Mouse (Mus musculus): ENCODE data around the gene Sigmar1.
"Not testable (repeated sequence)": the region's sequence is repeated elsewhere in the genome, so short reads cannot be mapped to it uniquely, and the experiment has no call there.

Sigmar1 gene

DNA sequence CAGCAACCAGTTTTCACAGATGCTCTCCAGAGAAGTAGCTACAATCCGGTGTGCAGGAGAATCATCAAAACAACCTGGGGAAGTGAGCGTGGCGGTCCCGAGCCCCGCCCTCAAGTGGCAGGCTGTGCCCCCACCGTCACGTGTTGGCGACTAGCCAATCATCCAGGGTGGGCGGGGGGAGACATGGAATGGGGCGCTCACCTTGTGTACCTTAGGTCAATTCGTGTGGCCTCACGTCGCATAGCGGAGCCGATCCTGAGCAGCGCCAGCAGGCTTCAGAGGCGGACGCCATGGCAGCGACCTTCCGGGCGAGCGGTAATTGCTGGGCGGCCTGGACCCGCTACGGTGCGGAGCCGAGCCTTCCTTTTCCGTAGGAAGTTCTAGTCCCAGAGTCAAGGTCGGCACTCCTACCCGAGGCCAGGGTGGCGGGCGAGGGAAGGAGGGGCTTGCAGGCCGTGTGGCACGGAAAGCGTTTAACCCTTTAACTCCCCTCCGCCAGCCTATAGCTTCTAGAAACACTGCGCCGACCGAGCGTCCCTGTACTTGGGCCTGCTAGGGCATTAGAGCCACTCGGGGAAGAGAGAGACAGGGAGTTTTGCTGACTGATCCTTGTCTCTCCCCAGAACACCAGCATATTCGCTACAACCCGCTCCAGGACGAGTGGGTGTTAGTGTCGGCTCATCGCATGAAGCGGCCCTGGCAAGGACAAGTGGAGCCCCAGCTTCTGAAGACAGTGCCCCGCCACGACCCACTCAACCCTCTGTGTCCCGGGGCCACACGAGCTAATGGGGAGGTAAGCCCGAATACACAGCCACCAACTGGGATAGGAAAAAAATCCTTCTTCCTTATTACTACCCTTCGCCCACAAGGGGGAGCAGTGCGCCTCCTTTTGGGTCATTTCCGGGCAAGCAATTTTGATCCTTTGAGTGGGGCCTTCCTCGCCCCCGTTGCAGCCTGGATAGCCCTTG lies at the start of gene Sigmar1:
TSS of gene Sigmar1 (minus strand) at position 820 of the 968 bp plus-strand sequence.
- DNase-seq, result peak; percentile 85

DNA sequence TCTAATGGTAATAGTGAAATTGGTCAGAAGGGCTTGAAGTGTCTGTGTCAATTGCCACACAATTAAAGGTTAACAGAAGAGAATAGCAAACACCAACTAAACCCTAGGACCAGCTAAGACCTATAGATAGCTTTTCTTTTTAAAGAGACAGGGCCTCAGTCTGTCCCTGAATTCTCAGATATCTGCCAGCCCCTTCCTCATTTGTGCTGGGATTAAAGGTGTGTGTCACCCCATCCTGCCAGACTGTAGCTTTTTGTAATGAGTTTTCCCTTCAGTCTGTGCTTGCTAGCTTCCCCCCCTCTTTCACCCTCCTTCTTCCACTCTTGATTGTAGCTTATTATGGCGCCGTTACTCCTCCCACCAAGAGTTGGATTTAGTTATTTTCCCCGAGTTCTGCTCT lies 27.2 kb upstream of the Sigmar1 start:
- not testable (repeated sequence) for DNase-seq

DNA sequence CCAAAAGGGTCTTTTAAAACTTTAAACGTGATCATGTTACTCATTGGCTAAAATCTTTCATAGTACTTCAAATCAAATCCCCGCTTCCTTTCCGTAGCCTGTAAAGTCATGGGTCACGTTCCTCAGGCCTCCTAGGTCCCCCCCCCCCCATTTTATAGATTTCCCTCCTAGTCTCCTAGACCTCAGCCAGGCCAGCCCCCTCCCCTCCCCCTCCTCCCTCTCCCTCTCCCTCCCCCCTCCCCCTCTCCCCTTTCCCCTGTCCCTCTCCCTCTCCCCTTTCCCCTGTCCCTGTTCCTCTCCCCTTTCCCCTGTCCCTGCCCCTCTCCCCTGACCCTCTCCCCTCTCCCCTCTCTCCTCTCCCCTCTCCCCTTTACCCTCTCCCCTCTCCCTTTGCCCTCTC lies 26.8 kb upstream of the Sigmar1 start:
- not testable (repeated sequence) for DNase-seq

DNA sequence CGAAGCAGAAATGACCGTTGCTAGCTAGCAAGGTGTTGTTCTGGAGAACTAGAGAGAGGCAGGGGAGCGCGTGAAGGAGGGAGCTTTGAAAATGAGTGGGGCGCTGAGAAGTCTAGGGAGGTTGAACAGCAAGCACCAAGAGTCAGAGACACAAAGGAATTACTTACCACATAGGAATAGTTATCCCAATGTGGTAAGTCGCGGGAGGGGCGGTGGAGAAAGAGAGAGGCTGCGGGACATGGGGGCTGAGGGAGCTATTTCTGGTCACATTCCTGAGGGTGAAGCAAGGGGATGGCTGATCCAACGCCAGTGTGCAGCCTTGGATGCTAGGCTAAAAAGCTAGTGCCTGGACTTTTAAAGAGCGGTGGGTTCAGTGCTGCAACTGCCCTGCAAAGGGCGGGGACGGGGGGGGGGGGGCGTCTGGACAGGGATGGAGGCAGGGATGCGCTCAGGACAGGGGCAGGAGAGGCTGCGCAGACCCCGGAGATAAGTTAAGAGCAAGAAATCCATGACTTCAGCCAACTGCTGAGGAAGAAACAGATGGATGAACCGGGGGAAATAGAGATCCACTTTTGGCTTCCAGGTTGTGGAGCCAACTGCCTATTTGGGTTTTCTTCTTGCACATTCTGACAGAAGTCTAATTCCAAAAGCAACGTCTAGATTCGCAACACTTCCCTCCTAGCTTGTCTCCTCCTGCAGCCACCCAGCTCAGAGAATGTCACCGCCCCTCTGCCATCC lies 26.0 kb upstream of the Sigmar1 start:
- not testable (repeated sequence) for DNase-seq

DNA sequence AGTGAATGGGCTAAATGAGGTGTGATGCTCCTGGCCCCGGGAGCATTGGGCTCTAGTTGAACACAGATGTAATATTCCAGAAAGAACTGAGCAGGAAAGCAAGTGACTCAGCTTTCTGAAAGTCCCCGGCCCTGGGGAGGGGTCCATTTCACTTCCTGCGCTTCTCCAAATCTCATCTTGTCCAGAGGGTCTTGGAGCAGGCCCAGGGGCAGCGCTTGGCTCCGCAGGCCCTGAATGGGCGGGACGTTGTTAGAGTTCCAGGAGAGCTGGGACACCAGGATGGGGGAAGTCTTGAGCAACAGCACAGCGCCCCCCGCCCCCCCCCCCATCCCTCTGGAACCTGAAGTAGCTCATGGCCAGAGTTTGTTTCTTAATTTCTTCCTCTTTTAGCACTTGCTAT lies 25.3 kb upstream of the Sigmar1 start:
- DNase-seq, result not testable (repeated sequence)

DNA sequence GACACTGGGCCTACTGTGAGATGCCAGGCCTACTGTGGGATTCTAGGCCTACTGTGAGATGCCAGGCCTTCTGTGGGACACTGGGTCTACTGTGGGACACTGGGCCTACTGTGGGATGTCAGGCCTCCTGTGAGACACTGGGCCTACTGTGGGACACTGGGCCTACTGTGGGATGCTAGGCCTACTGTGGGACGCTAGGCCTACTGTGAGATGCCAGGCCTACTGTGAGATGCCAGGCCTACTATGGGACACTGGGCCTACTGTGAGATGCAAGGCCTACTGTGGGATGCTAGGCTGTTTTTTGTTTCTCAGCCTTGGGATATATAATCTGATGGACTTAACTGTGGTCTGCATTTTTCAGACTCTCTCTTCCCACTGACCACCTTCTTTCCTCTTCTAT lies 19.9 kb upstream of the Sigmar1 start:
- DNase-seq, result not testable (repeated sequence)

DNA sequence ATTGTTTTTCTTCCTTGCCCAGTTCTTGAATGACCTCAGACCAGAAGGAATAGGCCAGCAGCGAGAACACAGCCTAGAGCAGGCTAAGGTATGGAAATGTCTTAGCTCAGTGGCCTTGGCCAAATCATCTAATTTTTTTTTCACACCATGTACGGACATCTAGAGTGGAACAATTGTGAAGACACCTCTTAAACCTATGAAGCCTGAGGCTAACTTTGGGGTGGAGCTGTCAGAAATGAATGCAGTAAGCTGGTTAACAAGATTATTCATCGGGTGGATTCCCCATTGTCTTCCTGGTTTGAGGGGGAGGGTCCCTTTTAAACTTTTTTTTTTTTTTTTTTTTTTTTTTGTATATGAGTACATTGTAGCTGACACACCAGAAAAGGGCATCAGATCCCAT lies 18.5 kb upstream of the Sigmar1 start:
- DNase-seq, result not testable (repeated sequence)

DNA sequence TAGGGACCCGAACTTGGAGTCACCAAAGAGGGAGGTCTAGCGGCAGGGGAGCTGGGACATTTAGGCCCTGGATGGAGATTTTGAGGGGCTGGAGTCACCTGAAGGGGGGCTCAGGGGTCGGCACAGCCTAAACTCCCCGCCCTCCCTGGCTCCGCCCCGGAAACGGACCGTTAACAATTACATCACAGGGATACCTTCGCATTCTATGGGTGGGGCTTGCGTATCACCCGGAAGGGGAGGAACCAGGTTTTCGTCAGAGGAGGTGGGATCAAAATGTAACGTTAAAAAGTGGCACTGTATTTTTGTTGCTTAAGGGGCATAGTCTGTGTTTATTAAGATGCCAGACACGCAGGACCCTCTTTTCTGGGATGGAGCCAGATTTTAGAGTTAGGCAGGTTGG lies 18.0 kb upstream of the Sigmar1 start, which contains the start of gene Ccl27a:
TSS of gene Ccl27a (minus strand) at position 246 of the 400 bp plus-strand sequence.
- DNase-seq, result peak; percentile 68

GRCm38 (mm10) chr4:41773502-41773901 lies 17.5 kb upstream of the Sigmar1 start:
- peak; percentile 48 for DNase-seq

- not testable (repeated sequence) for DNase-seq
These were observed 17.0 kb upstream of the Sigmar1 start for GRCm38 (mm10) chr4:41772946-41773345.

DNA sequence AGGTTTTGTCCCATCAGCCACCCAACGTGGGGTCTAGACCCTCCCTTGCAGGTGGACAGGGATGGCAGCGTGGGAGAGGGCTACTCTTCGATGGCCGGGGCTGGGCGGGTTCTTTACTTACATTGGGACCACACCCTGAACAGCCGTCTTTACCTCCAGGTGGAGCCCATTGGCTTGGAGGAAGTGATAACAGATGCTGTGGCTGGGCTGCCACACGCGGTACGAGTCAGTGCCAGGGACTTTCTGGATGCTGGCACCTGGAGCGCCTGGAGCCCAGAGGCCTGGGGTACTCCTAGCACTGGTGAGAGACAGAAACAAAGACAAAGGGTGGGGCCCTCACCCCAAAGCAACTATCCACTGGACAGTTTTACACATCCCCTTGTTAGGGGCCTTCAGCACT lies 11.3 kb upstream of the Sigmar1 start:
- DNase-seq, result not testable (repeated sequence)

DNA sequence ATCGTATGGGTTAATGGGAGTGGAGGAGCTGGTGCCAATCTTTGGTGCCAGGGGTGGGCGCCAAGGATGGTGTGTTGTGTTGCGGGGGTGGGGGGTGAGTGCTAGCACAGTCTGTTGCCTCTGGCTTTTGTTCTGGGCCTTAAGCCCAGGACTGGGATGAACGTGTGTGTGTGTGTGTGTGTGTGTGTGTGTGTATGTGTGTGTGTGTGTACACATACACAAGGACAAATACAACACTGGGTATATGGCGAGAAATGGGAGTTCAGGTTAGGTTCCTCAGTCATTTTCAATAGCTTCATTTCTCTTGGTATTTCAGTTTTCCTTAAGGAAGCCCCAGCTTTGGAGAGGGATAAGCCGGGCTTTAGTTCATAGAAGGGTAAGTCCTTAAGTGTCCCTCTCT lies 7.2 kb upstream of the Sigmar1 start:
- not testable (repeated sequence) for DNase-seq

GRCm38 (mm10) chr4:41762688-41763114 lies 6.7 kb upstream of the Sigmar1 start:
- peak; percentile 62 for DNase-seq

DNA sequence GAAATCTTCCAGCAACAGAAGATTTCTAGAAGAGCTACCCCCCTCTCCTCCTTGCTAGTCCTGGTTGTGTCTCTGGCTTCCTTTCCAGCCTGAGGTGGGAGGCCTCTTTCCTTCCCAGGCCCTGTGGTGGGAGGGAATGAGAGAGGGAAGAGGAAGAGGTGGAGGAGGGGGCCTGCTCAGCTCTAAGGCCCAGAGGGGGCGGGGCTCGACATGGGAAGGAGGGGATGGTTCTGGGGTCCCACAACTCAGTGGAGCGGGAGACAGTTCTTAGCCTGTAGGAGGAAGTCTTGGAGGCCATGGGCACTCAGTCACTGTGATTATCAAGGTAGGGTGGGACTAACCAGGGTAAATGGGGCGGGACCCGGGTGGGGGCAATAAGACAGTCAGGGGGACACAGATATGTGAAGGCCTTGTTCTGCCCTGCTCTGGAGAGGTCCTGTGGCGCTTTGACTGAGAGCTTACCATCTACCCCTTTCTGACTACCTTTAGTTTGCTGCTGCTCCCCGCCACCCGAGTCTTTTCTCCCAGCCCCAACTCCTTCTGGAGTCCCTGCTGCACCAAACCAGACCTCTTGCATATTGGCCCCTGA lies 6.2 kb upstream of the Sigmar1 start:
- DNase-seq, result no peak

- no peak for DNase-seq
These were observed 5.7 kb upstream of the Sigmar1 start for GRCm38 (mm10) chr4:41761680-41762079.

GRCm38 (mm10) chr4:41760911-41761310 lies 5.0 kb upstream of the Sigmar1 start:
- no peak for DNase-seq

GRCm38 (mm10) chr4:41760288-41760721 lies 4.3 kb upstream of the Sigmar1 start:
- peak; percentile 55 for DNase-seq

- DNase-seq, result no peak
These were observed 3.8 kb upstream of the Sigmar1 start for GRCm38 (mm10) chr4:41759656-41760287.

DNA sequence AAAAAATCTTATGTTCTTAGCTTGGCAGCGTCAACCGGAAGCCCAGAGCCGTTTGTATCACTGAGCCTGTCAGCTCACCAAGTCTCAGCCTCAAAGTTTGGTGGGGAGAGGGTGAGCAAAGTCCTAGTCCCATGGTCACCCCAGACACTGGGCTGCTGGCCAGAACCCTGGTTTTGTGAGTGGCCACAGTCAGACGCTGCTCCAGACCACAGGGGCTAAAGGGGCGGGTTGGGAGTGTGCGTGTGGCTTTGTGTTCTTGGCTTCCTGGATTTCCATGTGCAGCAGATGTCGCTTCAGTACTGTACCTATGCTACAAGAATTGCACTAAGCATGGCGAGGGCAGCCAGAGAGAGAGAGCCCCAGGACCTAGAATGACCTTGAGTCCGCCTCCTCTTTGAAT lies 3.2 kb upstream of the Sigmar1 start:
- DNase-seq, result peak; percentile 55

- DNase-seq, result no peak
These were observed 2.7 kb upstream of the Sigmar1 start for GRCm38 (mm10) chr4:41758701-41759100.

DNA sequence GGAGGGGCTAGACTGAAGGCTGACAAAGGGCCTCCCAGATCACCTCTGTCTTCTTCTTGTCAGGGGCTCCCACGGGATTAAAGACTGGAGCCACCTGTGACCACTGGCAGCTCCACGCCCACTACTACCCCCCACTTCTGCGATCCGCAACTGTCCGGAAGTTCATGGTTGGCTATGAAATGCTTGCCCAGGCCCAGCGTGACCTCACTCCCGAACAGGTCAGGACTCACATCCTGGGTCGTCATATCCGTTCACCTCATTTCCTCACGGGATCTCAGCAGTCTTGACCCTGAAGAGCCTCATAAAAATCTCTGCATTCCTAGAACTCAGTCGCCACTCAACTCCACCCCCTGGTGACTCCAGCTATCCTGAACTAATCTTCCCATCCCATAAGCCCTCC lies 2.1 kb upstream of the Sigmar1 start:
- DNase-seq, result no peak

GRCm38 (mm10) chr4:41757321-41757720 lies 1.4 kb upstream of the Sigmar1 start:
- no peak for DNase-seq

DNA sequence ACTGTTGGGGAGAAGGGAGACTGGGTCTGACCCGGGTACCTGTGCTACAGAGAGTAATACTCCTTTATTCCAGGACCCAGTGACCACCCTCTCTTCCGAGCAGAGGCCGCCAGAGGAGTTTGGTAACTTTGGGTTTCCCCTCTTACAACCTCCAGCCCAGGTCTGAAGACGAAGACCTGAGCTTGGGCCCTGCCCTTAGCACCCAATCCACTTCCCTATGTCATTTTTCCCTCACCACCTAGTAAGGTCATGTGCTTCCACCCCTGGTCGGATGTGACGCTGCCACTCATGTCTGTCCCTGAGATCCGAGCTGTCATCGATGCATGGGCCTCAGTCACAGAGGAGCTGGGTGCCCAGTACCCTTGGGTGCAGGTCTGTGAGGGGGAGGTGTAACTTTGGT lies 483 bp upstream of the Sigmar1 start:
- DNase-seq, result no peak

All from right cerebral cortex, postnatal 4 days (tissue).